Mouse (Mus musculus): ENCODE data around the gene Olfr1157.

Olfr1157 gene

DNA sequence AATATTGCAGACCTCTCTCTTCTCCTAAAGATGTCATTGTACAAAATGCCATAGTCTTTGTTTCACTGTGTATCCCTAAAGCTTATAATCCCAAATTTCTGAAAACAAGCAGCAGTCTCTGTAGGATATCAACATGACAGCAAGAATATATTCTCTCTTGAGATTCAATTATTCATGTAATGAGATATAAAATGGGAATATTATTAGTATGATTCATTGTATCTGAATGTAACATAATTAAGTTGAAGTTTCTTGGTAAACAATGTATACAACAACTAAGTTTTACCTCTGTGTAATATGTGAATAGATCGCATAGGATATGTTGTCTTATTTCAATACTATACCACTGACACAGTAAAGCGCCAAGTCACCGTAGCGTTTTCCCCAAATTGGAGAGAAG is at the start of gene Olfr1157:
Gene Olfr1157 (minus strand): TSS at position 101 of the 400 bp plus-strand sequence.
- DNase-seq (ENCODE audit: low spot score) = no peak

DNA sequence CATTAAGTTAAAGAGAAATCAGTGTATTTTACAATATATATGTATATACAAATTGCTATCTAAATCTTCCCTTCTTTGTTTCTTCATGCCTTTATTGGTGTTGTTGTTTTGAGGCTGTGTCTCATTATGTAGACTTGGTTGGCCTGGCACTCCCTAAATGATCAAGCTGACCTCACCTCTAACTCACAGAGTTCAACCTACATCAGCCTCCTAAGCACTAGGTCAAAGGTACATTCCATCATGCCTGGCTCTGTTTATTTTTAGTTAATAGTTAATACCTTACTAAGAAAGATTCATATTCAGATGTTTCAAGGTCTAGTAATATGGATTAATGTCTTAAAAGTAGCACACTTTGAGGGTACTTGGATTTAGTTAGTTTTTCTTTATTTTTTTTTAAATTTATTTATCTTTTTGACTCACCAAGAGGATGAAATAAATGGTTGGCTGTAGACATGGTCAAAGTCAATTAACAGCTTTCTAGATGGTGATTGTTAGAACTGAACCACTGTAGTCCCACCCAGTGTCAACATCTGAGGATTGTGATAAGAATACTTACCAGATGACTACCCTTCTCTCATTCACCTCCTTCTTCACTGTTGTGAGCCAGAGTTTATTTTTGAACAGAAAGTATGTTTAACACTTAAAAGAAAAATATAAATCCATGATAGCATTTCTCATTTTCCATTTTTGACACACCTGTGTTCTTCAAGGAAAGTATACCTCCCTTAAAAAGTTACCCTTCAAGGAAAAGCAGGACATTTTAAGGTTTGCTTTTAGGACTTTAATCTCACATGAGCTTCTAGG is 39.6 kb upstream of the Olfr1157 start, which contains the start of gene Olfr1160:
Gene Olfr1160 (minus strand): TSS at position 754 of the 804 bp plus-strand sequence.
- DNase-seq (ENCODE audit: low spot score) = no peak

DNA sequence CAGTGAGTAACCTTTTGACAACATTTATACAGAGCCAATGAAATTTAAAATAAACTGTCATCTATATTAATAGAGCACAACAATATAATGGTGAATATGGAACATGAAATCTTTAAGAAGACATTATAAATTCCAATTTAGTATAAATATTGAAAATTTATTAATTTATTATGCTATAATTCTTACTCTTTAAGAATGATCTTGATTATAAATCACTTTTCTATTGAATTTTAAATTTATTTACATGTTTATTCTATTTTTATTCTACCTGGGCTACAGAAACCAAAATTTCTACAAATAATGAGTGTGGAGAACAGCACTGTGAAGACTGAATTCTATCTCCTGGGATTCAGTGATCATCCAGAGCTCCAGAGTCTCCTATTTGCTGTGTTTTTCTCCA is 21.7 kb upstream of the Olfr1157 start, which contains the start of gene Olfr1158:
Gene Olfr1158 (plus strand): TSS at position 301 of the 400 bp plus-strand sequence.
- no peak for DNase-seq (ENCODE audit: low spot score)

DNA sequence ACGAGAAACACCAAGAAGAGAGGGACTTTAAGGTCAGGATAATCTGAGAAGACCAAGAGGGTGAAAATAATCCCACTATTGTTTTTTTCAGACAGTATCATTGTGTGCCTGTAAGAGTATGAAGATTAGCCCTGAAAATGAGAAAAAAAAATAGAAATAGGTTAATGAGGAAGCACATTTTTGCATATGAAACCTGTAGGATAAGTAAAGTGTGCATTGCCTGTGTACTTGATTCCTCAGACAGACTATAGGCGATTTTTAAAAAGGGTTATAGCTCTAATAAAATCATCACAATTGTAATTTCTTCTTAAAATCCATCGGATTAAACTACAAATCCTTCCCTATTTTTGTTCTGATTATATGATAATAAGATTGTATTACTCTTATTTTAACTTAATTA is 6.5 kb upstream of the Olfr1157 start, which contains the start of gene Olfr74:
Gene Olfr74 (minus strand): TSS at position 101 of the 400 bp plus-strand sequence.
- DNase-seq (ENCODE audit: low spot score) = no peak

DNA sequence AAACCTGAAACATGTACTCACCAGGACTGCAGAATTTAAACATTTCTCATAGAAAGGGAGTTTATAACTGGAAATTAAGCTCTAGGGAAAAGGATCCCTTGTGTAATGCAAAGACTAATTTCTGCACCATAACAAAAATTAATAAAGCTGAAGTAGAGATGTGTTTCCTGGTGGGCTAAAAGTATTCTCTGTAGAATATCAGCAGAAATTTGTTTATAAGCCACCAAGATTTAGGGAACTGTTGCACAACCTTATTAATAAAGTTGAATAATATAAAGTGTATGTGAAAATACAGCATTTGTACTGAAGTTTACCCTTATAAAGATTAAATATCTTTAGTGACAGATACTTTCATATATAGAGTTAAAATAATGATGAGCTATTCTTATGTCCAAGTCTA is 15.1 kb downstream of the Olfr1157 start, which contains the start of gene Olfr1156:
Gene Olfr1156 (minus strand): TSS at position 101 of the 400 bp plus-strand sequence.
- DNase-seq (ENCODE audit: low spot score) = no peak

DNA sequence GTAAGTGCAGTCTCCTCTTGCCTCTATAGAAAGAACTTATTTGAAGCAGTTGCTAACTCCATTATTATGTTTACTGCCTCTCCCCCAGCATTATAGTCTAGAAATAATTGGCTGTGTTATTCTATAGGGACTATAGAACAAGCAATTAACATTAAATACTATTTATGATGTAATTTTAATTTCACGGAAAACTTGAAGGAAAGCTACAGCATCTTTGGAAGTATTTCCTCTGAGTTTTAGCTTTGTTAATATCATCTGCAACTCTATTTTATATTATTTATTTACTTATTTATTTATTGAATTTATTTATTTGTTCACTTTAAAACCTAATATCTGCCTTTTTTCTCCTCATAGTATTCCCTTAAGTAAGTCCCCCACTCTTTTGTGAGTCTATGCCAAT is 23.1 kb downstream of the Olfr1157 start, which contains the start of gene Olfr1155:
Gene Olfr1155 (minus strand): TSS at position 101 of the 400 bp plus-strand sequence.
- no peak for DNase-seq (ENCODE audit: low spot score)

Data from ovary, postnatal 10 days (tissue).